Mouse (Mus musculus) c-Kit-positive CD71-negative TER-119-negative erythroid progenitor cells, embryonic 14.5 days (primary cell): ENCODE data around the gene S100a1.

Source experiments
- DNase-seq: peaks from one replicate; pipeline ENCODE4 v3.0.0-alpha.2; 2013; ENCODE audit warnings: low read depth

Gene S100a1

DNA sequence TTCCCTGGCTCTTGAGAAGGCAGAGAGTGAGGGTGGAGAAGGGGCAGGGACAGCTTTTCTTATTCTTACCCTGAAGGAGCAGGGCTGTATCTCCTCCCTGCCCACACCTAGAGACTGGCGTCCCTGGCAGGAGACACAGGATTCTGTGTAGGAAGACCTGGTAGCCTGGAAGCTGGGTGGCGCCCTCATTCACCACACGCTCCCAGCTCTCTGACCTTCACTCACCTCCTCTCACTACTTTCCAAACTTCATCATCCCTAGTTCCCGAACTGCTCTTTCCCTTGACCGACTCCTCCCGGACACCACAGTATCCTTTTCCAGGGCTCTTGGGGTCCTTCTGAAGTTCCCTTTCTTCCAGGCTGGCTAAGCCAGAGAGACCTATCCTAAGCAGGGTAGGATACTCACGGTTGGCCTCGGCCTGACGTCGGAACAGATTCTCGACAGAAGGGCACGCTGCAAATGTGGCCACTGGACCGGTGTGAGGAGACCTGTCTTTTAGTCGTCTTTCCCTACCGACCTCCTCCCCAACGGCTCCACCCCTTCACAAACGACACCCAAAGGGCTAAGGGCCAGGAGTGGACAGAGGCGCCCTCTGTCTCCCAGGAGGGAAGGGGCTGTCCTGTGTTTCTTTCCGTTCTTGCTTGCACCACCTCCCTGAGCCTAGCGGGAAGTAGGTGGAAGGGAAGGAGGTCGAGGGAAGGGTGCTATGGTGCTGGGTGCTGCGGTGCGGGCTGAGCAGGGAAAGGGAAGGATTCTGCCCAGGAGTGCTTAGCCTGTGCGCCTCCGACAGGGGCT lies at the start of gene S100a1, which contains the start of gene S100a13:
Gene S100a1, minus strand, starts transcription at position 597 of the 795 bp plus-strand sequence.
Gene S100a13, plus strand, starts transcription at position 640 of the 795 bp plus-strand sequence.
- peak; percentile 33 for DNase-seq

DNA sequence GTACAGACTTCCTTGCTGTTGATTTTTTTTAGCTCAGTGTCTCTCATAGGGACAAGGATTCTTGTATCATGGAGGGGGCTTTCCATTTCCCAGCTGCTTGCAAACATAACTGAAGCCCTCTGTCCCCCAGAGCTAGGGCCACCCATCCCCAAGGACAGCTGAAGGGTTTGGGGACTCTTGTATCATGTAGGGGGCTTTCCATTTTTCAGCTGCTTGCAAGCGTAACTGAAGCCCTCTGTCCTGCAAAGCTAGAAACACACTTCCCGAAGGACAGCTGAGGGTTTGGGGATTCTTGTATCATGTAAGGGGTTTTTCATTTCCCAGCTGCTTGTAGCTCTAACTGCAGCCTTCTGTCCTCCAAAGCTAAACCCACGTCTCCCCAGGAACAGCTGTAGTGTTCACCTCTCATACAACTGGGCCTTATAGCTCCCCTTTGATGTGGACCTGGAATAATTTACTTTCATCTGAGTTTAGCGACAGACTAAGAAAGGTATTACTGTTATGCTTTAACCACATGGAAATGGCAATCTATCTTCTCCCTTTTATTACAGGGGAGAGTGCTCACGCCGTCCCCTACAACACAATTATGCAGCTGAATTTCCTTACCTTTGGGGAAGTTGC lies 45.9 kb upstream of the S100a1 start, which contains the start of gene S100a3:
Gene S100a3, plus strand, starts transcription at position 571 of the 621 bp plus-strand sequence.
- DNase-seq, result no peak

DNA sequence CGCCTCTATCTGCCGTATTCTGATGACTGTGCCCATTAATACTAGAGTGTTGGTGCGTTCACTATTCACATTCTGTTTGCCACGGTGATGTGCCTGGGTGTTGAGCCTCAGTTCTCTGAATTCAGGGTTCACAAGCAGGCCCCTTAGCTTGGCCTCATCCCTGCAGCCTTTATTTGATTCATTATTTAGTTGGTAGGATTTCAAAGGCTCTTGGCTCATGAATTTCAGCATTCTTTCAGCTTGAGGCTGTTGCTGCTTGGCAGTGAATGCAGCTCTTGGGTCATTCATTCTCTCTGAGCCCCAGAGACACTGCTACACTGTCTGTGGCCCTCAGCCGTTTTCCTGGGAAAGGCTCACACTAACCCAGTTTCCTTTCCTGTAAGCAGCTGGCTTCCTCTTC lies 41.8 kb upstream of the S100a1 start:
- no peak for DNase-seq

DNA sequence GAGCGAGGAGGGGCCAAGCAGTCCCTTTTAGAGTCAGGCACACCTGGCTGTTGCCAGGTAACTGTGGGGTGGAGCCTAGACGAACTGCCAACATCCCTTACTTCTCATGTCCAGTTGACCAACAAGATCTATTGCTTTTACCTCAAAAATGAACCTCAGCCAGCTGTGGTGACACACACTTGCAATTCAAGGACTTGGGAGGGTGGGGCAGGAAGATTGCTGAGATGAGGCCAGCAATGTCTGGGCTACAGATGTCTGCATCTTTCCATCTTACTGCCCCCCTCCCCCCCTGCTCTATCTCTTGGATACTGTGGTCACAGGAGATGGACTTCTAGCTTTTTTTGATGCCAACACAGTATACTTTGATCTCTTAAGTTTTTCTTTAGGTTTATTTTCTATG lies 38.0 kb upstream of the S100a1 start:
- DNase-seq, result no peak

DNA sequence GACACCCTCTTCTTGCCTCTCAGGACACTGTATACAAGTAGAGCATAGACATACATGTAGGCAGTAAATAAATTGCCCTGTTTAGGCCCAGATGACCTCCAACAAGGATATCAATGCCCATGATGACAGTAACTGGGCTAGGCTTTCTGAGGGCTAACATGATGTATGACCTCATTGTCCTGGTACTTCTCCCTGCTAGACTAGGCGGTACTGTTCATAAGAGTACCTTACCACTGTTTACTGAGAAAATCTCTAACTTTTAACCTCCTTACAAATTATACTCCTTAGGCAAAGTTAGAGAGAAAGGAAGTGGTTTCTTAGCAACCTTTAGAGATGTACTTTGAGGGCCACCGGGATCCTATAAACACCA lies 36.2 kb upstream of the S100a1 start:
- DNase-seq, result no peak

DNA sequence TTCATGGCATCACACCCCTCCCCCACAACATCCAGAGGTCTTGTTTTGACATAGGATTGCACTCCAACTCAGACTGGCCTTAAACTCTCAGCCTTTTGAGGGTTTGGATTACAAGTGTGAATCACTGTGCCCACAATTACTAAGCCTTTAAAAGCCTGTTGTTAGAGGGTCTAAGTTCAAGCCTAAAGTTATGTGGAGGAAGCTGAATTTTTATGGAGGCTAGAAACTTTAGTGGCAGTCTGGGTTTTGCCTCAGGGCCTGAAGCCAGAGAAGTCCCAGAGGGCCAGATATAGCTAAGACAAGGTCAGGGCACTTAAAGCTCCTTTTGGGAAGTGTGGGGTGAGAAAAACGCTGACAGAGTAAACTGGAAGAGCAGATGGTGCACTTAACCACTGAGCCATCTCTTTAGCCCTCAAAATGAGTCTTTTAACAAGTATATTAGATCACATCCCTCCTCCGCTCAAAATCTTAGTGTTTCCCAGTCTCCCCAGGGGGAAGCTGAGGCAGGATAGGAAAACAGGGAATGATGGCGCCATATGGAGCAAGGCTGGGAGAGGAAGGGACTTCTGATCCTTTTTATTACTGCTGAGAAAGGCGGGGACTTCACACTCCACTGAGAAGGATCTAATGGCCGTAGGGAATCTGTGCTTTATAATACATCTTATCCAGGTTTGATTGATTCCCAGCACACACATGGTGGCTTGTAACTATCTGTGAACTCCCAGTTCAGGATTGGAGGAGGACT lies 35.7 kb upstream of the S100a1 start:
- no peak for DNase-seq

DNA sequence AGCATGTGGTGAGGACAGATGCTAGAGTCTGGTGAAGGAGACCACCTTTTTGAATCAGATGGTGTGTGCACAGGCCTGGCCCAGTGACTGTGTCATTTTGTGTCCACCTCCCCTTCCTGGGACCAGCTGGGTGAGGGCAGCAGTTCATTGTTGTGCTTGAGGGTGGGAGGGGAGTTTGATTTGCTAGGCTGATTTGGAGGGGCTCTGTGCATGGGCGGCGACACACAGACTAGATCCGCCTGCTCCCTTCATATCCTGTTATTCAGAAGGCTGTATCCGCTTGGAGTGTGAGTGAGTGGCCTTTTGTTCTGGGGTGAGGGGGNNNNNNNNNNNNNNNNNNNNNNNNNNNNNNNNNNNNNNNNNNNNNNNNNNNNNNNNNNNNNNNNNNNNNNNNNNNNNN lies 26.7 kb upstream of the S100a1 start:
- DNase-seq, result no peak

DNA sequence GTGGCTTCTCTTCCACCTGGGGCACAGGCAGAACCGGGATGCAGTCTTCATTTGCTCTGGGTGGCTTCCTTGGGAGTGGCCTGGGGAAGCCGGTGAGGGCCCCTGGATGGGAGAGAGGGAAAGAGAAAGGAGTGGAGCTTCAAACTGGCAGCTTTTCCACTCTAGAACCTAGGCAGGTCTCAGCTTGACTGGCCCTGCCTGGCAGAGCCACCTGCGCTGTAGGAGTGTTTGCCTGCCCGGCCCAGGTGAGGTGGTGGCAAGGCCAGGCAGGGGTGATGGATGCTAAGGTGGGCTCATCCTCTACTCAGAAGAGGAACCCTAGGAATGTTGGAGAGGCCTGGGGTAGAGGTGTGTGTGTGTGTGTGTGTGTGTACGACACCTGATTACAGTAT lies 23.7 kb upstream of the S100a1 start:
- no peak for DNase-seq

DNA sequence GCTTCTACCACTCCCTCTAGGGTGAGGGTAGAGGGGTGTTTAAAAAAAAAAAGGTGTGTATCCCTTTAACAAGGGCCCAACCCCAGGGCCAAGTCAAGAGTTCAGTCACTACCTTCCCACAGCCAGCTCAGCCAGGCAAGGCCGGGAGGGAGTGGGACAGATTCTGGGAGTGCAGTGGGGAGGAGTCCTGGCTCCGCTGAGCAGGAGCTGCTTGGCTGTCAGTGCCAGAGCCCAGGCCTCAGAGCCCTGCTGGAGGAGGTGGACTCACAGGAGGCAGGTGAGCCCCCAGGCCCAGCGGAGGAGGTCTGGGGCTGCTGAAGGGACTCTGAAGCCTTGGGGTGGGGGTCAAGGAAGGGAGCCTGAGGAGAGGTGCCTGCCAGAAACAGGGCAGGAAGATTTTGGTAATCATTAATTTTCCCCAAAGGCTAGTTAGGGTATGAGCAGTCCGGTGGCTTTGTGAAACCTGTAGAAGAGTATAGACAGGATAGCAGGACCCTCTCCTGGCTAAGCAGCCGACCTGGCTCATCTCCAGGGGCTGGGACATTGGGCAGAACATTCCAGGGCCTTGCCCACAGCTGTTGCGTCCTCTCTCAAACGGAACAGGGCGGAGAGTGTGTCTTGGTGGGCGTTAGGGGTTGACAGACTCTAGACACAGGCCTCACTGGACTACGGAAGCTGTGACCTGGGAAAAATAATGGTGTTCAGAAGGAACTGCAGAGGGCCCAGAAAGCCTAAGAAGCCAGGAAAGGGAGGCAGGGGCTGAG lies 23.1 kb upstream of the S100a1 start, which contains the start of gene S100a16:
Gene S100a16, plus strand, starts transcription at position 114 of the 764 bp plus-strand sequence.
- no peak for DNase-seq

DNA sequence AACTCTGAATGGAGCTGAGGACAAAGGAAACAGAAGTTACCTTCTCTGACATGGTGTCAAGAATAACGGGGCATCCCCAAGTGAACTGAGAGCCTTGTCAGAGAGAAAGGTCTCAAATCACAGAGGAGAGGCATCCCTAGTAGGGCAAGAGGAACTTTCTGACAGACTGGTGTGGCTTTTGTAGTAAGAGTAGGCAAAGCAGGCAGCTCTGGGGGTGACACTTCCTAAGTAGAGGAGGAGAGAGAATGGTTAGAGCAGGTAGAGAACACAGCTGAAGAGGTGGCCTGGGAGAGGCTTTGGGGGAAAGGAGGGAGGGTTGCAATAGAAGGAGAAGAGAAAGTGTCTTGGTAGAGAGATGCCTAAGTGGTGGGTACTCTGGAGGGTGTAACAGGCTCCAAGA lies 21.3 kb upstream of the S100a1 start:
- no peak for DNase-seq

DNA sequence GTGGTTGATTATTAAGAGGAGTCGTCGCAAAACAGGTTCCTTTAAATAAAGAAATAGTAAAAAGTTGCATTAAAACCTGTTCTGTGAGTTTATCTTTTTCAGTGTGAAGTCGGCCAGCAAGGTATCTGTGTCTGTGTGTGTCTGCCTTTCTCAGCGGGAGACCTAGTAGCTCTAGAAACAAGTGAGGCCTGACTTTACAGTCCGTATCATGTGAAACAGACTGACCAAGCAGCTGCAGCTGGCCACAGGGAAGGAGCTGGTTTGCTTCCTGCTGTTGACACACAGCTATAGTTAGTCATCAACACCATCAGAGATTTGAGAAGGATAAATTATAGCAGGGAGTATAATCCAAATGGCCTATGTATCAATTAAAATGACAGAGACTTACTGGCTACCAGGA lies 17.5 kb upstream of the S100a1 start:
- DNase-seq, result no peak

DNA sequence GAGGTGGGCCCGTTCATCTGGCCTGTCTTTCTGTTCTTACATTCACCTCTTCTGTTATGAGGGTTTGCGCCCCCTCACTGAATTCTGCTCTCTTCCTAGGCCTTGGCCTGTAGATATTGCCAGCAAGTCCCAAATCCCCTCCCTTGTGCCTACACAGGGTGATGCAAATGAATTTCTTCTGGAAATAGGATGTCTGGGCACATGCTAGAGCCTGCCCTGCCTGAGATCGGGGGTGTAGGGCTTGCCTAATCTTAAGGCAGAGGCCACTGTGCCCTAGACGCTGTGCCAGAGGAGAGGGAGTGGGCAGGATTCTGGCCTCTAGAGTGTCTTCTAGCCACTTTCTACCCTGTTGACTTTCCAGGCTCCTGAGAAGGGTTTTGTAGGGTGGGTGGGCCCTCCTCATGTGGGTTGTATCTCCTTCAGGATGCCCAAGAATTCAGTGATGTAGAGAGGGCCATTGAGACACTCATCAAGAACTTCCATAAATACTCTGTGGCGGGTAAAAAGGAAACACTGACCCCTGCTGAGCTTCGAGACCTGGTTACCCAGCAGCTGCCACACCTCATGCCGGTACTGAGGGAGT lies 13.2 kb upstream of the S100a1 start:
- DNase-seq, result no peak

DNA sequence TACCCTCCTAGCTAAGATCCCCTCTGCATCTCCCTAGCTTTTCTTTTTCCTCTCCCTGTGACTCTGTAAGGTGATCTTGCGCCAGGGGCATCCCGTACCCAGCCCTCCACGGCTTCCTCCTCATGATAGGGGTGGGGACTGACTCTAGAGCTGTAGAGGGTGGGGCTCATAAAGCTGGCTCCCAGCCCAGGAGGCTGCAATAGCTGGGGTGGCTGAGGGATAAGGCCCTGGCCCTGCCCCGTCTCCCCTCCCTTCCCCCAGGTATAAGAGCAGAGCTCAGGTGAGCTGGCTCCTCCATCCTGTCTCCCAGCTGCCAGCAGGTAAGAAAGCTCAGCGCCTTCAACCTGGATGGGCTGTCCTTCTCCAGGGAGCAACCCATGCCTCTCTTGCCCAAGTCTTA lies 12.4 kb upstream of the S100a1 start, which contains the start of gene S100a14:
Gene S100a14, plus strand, starts transcription at position 277 of the 400 bp plus-strand sequence.
- no peak for DNase-seq

DNA sequence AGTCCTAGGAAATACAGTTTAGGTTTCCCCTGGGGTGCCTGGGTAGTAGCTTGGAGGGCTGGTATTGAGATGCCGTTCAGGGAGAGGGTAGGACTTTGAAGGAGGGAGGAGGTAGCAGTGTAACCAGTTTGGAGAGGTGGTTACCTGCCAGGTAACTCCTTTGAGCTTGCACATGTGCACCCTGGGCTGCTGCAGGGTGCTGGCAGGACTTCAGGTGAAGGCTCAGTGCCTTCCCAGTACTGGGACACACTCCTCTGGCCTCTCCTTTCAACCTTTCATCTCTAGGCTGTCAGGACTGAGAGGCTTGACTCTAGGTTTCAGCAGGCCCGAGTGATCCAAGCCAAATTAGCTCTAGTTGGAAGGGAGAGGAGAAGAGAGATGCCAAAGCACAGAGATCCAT lies 11.9 kb upstream of the S100a1 start:
- no peak for DNase-seq

DNA sequence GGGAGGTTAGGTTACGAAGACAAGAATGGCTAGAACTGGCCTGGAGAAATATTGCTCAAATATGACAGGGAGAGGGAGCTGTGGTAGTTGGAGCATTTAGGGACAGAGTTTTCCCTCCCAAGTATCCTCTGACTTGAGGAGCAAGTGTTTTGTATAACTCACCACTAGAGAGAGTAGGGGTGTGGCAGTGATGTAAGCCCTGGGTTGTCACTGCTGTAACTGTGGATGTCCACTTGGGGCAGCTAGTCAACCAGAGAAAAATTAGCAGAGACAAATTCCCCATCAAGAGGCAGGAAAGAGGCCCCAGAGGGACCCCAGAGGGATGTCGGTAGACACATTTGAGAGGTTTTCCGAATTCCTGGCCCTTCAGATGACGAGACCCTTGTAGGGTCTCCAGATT lies 11.2 kb upstream of the S100a1 start:
- DNase-seq, result peak; percentile 36

DNA sequence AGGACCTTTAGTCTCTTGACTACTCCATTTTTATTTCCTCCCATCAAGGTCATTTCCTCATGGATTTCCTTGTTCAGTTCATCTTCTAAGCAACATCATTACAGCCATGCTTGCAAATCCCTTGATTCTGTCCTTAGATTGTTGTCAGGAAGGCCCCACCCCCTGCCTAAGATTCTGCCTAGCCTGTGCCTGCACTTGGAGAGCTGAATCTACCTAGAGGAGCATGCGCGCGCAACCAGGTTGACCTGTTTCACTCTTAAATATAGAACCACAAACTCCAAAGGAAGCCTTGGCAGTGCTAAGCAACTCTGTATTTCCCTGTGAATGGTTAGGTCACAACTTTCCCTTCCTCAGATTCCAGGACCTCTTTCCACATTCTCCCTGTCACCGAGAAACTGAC lies 3.5 kb upstream of the S100a1 start:
- DNase-seq, result no peak

DNA sequence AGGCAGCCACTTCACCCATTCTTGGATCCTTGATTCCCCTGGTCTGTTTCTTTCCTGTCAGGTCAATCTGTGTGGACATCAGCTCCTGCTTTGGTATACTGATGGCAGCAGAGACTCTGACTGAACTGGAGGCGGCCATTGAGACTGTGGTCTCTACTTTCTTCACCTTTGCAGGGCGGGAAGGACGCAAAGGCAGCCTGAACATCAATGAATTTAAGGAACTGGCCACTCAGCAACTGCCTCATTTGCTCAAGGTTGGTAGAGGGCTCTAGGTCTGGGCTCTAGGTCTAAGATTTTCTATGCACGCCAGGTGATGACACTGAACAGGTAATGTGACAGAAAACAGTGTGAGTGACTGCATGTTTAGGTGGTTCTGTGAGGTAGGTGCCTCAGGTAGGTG lies 1.6 kb upstream of the S100a1 start:
- no peak for DNase-seq

DNA sequence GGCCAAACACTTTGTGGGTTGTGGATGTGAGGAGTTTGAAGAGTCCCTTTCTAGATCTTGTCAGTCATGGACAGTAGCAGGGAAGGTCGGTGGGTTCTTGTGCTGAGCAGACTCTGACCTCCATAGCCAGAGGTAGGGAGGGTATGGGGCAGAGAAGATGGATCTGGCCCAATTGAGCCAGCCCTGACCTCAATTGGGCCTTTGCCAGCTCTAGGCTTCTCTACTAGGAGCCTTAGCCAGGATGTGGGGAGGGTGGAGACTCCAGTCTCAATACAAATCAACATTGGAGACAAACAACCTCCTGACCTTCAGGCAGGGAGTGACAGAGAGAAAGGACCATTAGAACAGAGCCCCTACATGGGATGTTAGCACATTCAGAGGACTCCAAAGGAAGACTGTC lies 1.1 kb upstream of the S100a1 start:
- DNase-seq, result no peak

DNA sequence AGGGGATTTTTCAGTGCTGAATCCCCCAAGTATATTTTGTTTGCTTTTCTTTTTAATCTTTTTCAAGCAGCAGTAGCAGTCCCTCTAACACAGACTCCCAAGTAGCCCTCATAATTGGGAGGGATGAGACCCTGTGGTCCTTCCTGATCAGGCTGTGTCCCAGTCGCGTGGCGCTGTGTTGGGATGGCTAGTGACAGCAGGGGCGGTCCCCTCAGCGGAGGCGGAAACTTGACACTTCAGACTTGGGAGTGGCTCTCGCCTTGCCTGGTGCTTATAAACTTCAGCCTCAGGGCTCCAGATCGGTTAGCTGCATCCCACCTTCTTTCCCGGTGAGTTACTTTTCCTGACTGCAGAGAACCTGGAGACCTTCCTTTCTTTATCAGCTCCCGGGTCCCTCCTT lies 499 bp upstream of the S100a1 start:
- DNase-seq, result peak; percentile 38

DNA sequence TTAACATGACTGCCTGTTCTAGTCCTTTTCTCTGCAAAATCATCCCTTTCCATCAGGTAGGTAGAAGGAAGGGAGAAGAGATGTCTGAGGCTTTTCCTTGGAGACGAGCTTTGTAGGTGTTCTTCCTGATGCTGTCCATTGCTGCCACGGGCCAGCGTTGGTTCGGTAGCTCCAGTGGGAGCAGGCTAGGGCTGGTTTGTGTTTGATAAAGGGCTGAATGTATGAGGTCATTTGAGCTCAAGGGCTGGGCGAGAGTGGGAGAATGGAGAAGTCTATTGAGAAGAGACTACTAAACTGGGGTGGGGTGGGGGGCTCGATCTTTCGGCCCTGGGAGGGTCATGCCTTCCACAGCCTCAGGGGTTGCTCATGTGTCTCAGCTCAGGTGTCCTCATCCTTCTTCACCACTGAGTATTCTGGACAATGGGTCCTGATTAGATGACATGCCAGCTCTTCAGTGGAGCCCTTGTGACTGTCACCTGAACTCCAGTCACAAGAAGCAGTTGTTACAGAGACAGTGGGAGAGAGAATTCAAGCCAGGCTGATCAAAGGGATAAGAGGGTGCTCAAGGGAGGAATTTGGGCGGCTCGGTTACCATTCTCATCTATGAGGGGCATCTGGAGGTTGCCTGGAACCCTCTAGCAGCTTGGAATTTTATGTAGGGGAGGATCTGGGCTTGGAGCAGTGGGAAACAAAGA lies 1.1 kb downstream of the S100a1 start:
- no peak for DNase-seq

DNA sequence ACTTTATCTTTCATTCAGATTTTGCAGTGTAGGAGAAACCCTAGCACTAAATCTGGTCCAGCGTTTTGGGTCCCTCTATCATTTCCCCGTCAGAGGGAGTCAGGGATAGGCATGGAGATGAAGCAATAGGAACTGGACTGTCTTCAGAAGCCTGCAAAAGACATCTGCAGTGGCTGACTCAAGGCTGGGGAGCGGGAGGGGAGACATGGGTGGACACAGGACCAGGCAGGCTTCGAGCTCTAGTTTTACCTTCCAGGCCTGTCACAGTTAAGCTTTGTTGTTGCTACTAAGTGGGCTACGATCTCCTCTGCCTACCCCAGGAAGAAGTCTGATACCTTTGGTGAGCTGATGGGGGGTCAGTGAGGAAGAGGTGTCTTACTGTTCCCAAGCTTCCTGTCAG lies 1.9 kb downstream of the S100a1 start:
- no peak for DNase-seq
